Mouse (Mus musculus): ENCODE measurements around the gene Slc5a11.

Slc5a11 gene

GRCm38 (mm10) chr7:123212316-123212715 lies 2.3 kb upstream of the Slc5a11 start:
- DNase-seq (ENCODE audit: low spot score), result no peak

- no peak for DNase-seq (ENCODE audit: low spot score)
Measured at GRCm38 (mm10) chr7:123215138-123215537, 558 bp downstream of the Slc5a11 start.

- no peak for DNase-seq (ENCODE audit: low spot score)
Measured at GRCm38 (mm10) chr7:123217448-123218354, 3.1 kb downstream of the Slc5a11 start.

- DNase-seq (ENCODE audit: low spot score), result no peak
Measured at GRCm38 (mm10) chr7:123218620-123219019, 4.0 kb downstream of the Slc5a11 start.

- DNase-seq (ENCODE audit: low spot score), result no peak
Measured at GRCm38 (mm10) chr7:123219781-123220632, 5.4 kb downstream of the Slc5a11 start.

- DNase-seq (ENCODE audit: low spot score), result no peak
Measured at GRCm38 (mm10) chr7:123220633-123220942, 6.0 kb downstream of the Slc5a11 start.

GRCm38 (mm10) chr7:123224076-123224475 lies 9.5 kb downstream of the Slc5a11 start:
- no peak for DNase-seq (ENCODE audit: low spot score)

GRCm38 (mm10) chr7:123225159-123225558 lies 10.6 kb downstream of the Slc5a11 start:
- no peak for DNase-seq (ENCODE audit: low spot score)

- DNase-seq (ENCODE audit: low spot score), result peak; percentile 19
Measured at GRCm38 (mm10) chr7:123235449-123235848, 20.9 kb downstream of the Slc5a11 start.

- DNase-seq (ENCODE audit: low spot score), result no peak
Measured at GRCm38 (mm10) chr7:123238621-123239020, 24.0 kb downstream of the Slc5a11 start.

- DNase-seq (ENCODE audit: low spot score), result no peak
Measured at GRCm38 (mm10) chr7:123240064-123240463, 25.5 kb downstream of the Slc5a11 start.

- no peak for DNase-seq (ENCODE audit: low spot score)
Measured at GRCm38 (mm10) chr7:123242241-123242640, 27.7 kb downstream of the Slc5a11 start.

- no peak for DNase-seq (ENCODE audit: low spot score)
Measured at GRCm38 (mm10) chr7:123244833-123245232, 30.3 kb downstream of the Slc5a11 start.

GRCm38 (mm10) chr7:123246504-123247084 lies 32.0 kb downstream of the Slc5a11 start:
- no peak for DNase-seq (ENCODE audit: low spot score)

- no peak for DNase-seq (ENCODE audit: low spot score)
Measured at GRCm38 (mm10) chr7:123248166-123248565, 33.6 kb downstream of the Slc5a11 start.

GRCm38 (mm10) chr7:123251343-123251742 lies 36.8 kb downstream of the Slc5a11 start:
- no peak for DNase-seq (ENCODE audit: low spot score)

GRCm38 (mm10) chr7:123253396-123253795 lies 38.8 kb downstream of the Slc5a11 start:
- no peak for DNase-seq (ENCODE audit: low spot score)

- DNase-seq (ENCODE audit: low spot score), result no peak
Measured at GRCm38 (mm10) chr7:123254196-123254970, 39.8 kb downstream of the Slc5a11 start.

GRCm38 (mm10) chr7:123258103-123258502 lies 43.5 kb downstream of the Slc5a11 start:
- no peak for DNase-seq (ENCODE audit: low spot score)

- no peak for DNase-seq (ENCODE audit: low spot score)
Measured at GRCm38 (mm10) chr7:123273056-123273455, 58.5 kb downstream of the Slc5a11 start.

- DNase-seq (ENCODE audit: low spot score), result no peak
Measured at GRCm38 (mm10) chr7:123276568-123276967, 62.0 kb downstream of the Slc5a11 start.

- no peak for DNase-seq (ENCODE audit: low spot score)
Measured at GRCm38 (mm10) chr7:123279797-123280196, 65.2 kb downstream of the Slc5a11 start.

Measured in adipocyte (in vitro differentiated cells).